Mouse (Mus musculus) olfactory bulb, adult 2 months (tissue): ENCODE measurements around the gene Glis3.

Experiments used
- CTCF ChIP-seq: fragments of 200-500 bp; IDR thresholded peaks from 2 replicates; pipeline ENCODE4 v1.5.1; 2012; ENCODE audit warnings: low read depth, mild to moderate bottlenecking, low read length, moderate library complexity; ENCODE audit not compliant: insufficient read depth
- POLR2A ChIP-seq: fragments of 200-500 bp; IDR thresholded peaks from 2 replicates; pipeline ENCODE4 v1.6.1; 2012; ENCODE audit warnings: mild to moderate bottlenecking, low read depth, low read length, moderate library complexity; ENCODE audit not compliant: insufficient read depth

DNA sequence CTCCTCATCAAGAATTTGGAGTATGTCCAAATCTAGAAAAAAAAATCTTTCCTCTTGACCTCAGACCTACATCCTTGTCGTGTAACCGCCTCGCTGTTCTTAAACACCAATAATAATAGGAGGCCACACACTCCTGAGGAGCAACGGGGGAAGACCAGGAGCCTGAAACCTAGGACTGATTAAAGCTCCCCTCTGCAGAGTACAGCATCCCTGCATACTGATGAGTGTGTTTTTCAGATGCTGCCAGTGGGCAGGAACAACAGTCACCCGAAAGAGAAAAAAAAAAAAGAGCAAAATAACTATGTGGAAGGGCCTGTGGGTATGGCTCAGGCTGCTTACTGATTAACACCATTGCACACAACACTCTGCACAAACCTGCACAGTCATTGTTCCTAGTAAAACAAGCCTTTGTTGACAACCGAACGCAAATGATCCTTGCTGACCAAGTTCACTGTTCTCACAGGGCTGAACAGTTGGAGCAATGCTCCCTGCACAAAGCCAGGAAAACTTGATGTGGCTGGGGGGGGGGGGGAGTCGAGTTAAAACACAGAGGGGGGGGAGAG, 43.8 kb downstream of the Glis3 start:
- TF ChIP-seq POLR2A (no peak), CTCF (no peak)
